Mouse (Mus musculus): ENCODE data around the gene Dgkg.

DNA sequence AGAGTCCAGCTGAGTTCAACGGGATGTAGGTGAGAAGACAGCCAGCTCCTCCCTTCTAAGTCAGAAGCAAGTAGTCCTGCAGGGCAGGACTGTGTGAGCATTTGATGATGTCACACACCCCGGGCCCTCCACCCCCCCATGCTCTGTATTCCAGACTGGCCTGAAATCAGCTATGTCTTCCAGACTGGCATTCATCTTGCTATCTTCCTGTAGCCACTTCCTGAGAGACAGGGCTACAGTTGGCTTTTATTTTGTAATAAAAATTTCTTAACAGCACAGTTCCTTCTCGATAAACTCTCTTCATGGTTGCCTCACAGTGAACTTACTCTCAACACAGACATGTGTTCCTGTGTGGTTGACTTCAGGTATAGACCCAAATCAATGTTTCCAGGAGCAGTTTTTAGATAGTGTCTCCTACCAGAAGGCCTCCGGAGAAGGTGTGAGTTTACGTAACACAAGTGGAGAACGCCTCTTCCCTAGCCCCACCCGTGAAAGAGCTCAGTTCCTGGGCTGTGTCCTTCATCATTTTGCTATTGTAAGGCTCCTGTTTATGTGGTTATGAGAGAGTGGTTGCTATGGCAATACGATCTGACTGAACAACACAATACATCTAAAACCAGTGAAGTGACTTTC lies 38.5 kb downstream of the Dgkg start:
- no peak for TF ChIP-seq HCFC1 (IDR thresholded peaks at IDR 0.05; ENCODE audit: borderline replicate concordance, insufficient read depth, low read length)
- no peak for TF ChIP-seq ZC3H11A (IDR thresholded peaks at IDR 0.05; ENCODE audit: borderline replicate concordance, low read depth, low read length)
- no peak for TF ChIP-seq MAFK (IDR thresholded peaks at IDR 0.05; ENCODE audit: insufficient read depth, low read depth, low read length)
- TF ChIP-seq ZNF384 (IDR thresholded peaks at IDR 0.05; ENCODE audit: low read depth, low read length) = no peak
